Mouse (Mus musculus): ENCODE results near the gene Grwd1. TPM values are rescaled to one million over a fixed set of nuclear protein-coding genes. Genes with fewer than 3 reads are reported as not detected.

The Grwd1 gene
- polyA plus RNA-seq, 1 experiment, result 12.1 TPM

- Histone ChIP-seq H3K27me3 (ENCODE audit: control insufficient read depth, insufficient read depth, low read length) (no peaks in the 10 kb centered on the region), H3K27ac (ENCODE audit: control insufficient read depth, insufficient read depth, low read depth, low read length) (no peak overlapping the region; the same call in 1 of the 2 replicates), H3K4me3 (ENCODE audit: control insufficient read depth, low read depth, low read length) (peak overlapping the region; percentile 96), H3K36me3 (ENCODE audit: control insufficient read depth, insufficient read depth, low read length) (no peaks in the 10 kb centered on the region; the same call in none of the 2 replicates), H3K4me1 (ENCODE audit: control insufficient read depth, insufficient read depth, low read length) (peaks cover 24% of the 10 kb centered on the region)
- TF ChIP-seq CTCF (IDR thresholded peaks at IDR 0.05; ENCODE audit: control insufficient read depth, insufficient read depth, insufficient replicate concordance, low read depth, low read length), result no peak
- TF ChIP-seq POLR2A (IDR thresholded peaks at IDR 0.05; ENCODE audit: control insufficient read depth, low read depth, low read length), result no peak
Measured at GRCm38 (mm10) chr7:45833924-45834323, 3.2 kb upstream of the Grwd1 start.

- Histone ChIP-seq H3K27ac (ENCODE audit: control insufficient read depth, insufficient read depth, low read depth, low read length) (peak overlapping the region; percentile 71), H3K4me1 (ENCODE audit: control insufficient read depth, insufficient read depth, low read length) (peaks cover 24% of the 10 kb centered on the region), H3K4me3 (ENCODE audit: control insufficient read depth, low read depth, low read length) (peak overlapping the region; percentile 96), H3K36me3 (ENCODE audit: control insufficient read depth, insufficient read depth, low read length) (no peaks in the 10 kb centered on the region; the same call in none of the 2 replicates), H3K27me3 (ENCODE audit: control insufficient read depth, insufficient read depth, low read length) (no peaks in the 10 kb centered on the region)
- TF ChIP-seq CTCF (IDR thresholded peaks at IDR 0.05; ENCODE audit: control insufficient read depth, insufficient read depth, insufficient replicate concordance, low read depth, low read length) (no peak), POLR2A (IDR thresholded peaks at IDR 0.05; ENCODE audit: control insufficient read depth, low read depth, low read length) (no peak)
Measured at GRCm38 (mm10) chr7:45833148-45833790, 2.5 kb upstream of the Grwd1 start.

- Histone ChIP-seq H3K27ac (ENCODE audit: control insufficient read depth, insufficient read depth, low read depth, low read length) (no peak overlapping the region), H3K27me3 (ENCODE audit: control insufficient read depth, insufficient read depth, low read length) (no peaks in the 10 kb centered on the region), H3K36me3 (ENCODE audit: control insufficient read depth, insufficient read depth, low read length) (no peaks in the 10 kb centered on the region; the same call in none of the 2 replicates), H3K4me3 (ENCODE audit: control insufficient read depth, low read depth, low read length) (peak overlapping the region; percentile 96), H3K4me1 (ENCODE audit: control insufficient read depth, insufficient read depth, low read length) (peaks cover 24% of the 10 kb centered on the region)
- TF ChIP-seq POLR2A (IDR thresholded peaks at IDR 0.05; ENCODE audit: control insufficient read depth, low read depth, low read length) (no peak; the same call in 1 of the 2 replicates), CTCF (IDR thresholded peaks at IDR 0.05; ENCODE audit: control insufficient read depth, insufficient read depth, insufficient replicate concordance, low read depth, low read length) (no peak)
Measured at GRCm38 (mm10) chr7:45832428-45832827, 1.7 kb upstream of the Grwd1 start.

GRCm38 (mm10) chr7:45831128-45831525 is 383 bp upstream of the Grwd1 start:
- H3K27me3 ChIP-seq (ENCODE audit: control insufficient read depth, insufficient read depth, low read length), result no peaks in the 10 kb centered on the region
- H3K4me3 ChIP-seq (ENCODE audit: control insufficient read depth, low read depth, low read length), result peak overlapping the region; percentile 96
- peaks cover 24% of the 10 kb centered on the region for H3K4me1 ChIP-seq (ENCODE audit: control insufficient read depth, insufficient read depth, low read length)
- H3K27ac ChIP-seq (ENCODE audit: control insufficient read depth, insufficient read depth, low read depth, low read length), result no peak overlapping the region
- TF ChIP-seq CTCF (IDR thresholded peaks at IDR 0.05; ENCODE audit: control insufficient read depth, insufficient read depth, insufficient replicate concordance, low read depth, low read length), result no peak
- no peak for TF ChIP-seq POLR2A (IDR thresholded peaks at IDR 0.05; ENCODE audit: control insufficient read depth, low read depth, low read length)
- H3K36me3 ChIP-seq (ENCODE audit: control insufficient read depth, insufficient read depth, low read length), result no peaks in the 10 kb centered on the region; the same call in none of the 2 replicates

GRCm38 (mm10) chr7:45826631-45827030 is 4.1 kb downstream of the Grwd1 start:
- TF ChIP-seq POLR2A (IDR thresholded peaks at IDR 0.05; ENCODE audit: control insufficient read depth, low read depth, low read length), result no peak
- no peak for TF ChIP-seq CTCF (IDR thresholded peaks at IDR 0.05; ENCODE audit: control insufficient read depth, insufficient read depth, insufficient replicate concordance, low read depth, low read length)
- Histone ChIP-seq H3K4me1 (ENCODE audit: control insufficient read depth, insufficient read depth, low read length) (peaks cover 6% of the 10 kb centered on the region), H3K27ac (ENCODE audit: control insufficient read depth, insufficient read depth, low read depth, low read length) (no peak overlapping the region), H3K36me3 (ENCODE audit: control insufficient read depth, insufficient read depth, low read length) (peaks cover 3% of the 10 kb centered on the region), H3K4me3 (ENCODE audit: control insufficient read depth, low read depth, low read length) (no peak overlapping the region), H3K27me3 (ENCODE audit: control insufficient read depth, insufficient read depth, low read length) (no peaks in the 10 kb centered on the region)

- TF ChIP-seq POLR2A (IDR thresholded peaks at IDR 0.05; ENCODE audit: control insufficient read depth, low read depth, low read length) (no peak), CTCF (IDR thresholded peaks at IDR 0.05; ENCODE audit: control insufficient read depth, insufficient read depth, insufficient replicate concordance, low read depth, low read length) (no peak)
- Histone ChIP-seq H3K27me3 (ENCODE audit: control insufficient read depth, insufficient read depth, low read length) (no peaks in the 10 kb centered on the region), H3K27ac (ENCODE audit: control insufficient read depth, insufficient read depth, low read depth, low read length) (no peak within 1 kb of the TSS), H3K4me1 (ENCODE audit: control insufficient read depth, insufficient read depth, low read length) (peaks cover 2% of the 10 kb centered on the region), H3K4me3 (ENCODE audit: control insufficient read depth, low read depth, low read length) (no peak within 1 kb of the TSS), H3K36me3 (ENCODE audit: control insufficient read depth, insufficient read depth, low read length) (peaks cover 3% of the 10 kb centered on the region)
Measured at GRCm38 (mm10) chr7:45824598-45824997, 6.1 kb downstream of the Grwd1 start, which contains the start of gene Kcnj14. Kcnj14 (minus strand) TSS chr7:45824782.

- no peak overlapping the region for H3K4me3 ChIP-seq (ENCODE audit: control insufficient read depth, low read depth, low read length)
- H3K27me3 ChIP-seq (ENCODE audit: control insufficient read depth, insufficient read depth, low read length), result no peaks in the 10 kb centered on the region
- no peak for TF ChIP-seq POLR2A (IDR thresholded peaks at IDR 0.05; ENCODE audit: control insufficient read depth, low read depth, low read length)
- TF ChIP-seq CTCF (IDR thresholded peaks at IDR 0.05; ENCODE audit: control insufficient read depth, insufficient read depth, insufficient replicate concordance, low read depth, low read length), result no peak
- H3K27ac ChIP-seq (ENCODE audit: control insufficient read depth, insufficient read depth, low read depth, low read length), result no peak overlapping the region
- peaks cover 3% of the 10 kb centered on the region for H3K36me3 ChIP-seq (ENCODE audit: control insufficient read depth, insufficient read depth, low read length)
- peaks cover 7% of the 10 kb centered on the region for H3K4me1 ChIP-seq (ENCODE audit: control insufficient read depth, insufficient read depth, low read length)
Measured at GRCm38 (mm10) chr7:45820913-45821312, 9.8 kb downstream of the Grwd1 start.
